Mouse (Mus musculus): ENCODE data around the gene Fam53b.

The Fam53b gene

GRCm38 (mm10) chr7:132765629-132766186 is 48.0 kb downstream of the Fam53b start:
- DNase-seq: no peak

GRCm38 (mm10) chr7:132764896-132765491 is 48.7 kb downstream of the Fam53b start:
- DNase-seq: no peak

GRCm38 (mm10) chr7:132764314-132764713 is 49.4 kb downstream of the Fam53b start:
- DNase-seq: no peak

- no peak for DNase-seq
Measured at GRCm38 (mm10) chr7:132763911-132764310, 49.8 kb downstream of the Fam53b start.

- no peak for DNase-seq
Measured at GRCm38 (mm10) chr7:132763351-132763750, 50.3 kb downstream of the Fam53b start.

GRCm38 (mm10) chr7:132761409-132761808 is 52.3 kb downstream of the Fam53b start:
- DNase-seq: no peak

GRCm38 (mm10) chr7:132760589-132761180 is 53.0 kb downstream of the Fam53b start:
- no peak for DNase-seq

GRCm38 (mm10) chr7:132759926-132760325 is 53.8 kb downstream of the Fam53b start:
- DNase-seq: no peak

- no peak for DNase-seq
Measured at GRCm38 (mm10) chr7:132759405-132759891, 54.2 kb downstream of the Fam53b start.

GRCm38 (mm10) chr7:132758875-132759274 is 54.8 kb downstream of the Fam53b start:
- DNase-seq: no peak

- DNase-seq: no peak
Measured at GRCm38 (mm10) chr7:132756325-132756724, 57.4 kb downstream of the Fam53b start.

GRCm38 (mm10) chr7:132754389-132754750 is 59.3 kb downstream of the Fam53b start:
- no peak for DNase-seq

GRCm38 (mm10) chr7:132753518-132754388 is 59.9 kb downstream of the Fam53b start:
- DNase-seq: no peak

- no peak for DNase-seq
Measured at GRCm38 (mm10) chr7:132751716-132752115, 62.0 kb downstream of the Fam53b start.

- no peak for DNase-seq
Measured at GRCm38 (mm10) chr7:132749504-132749903, 64.2 kb downstream of the Fam53b start.

GRCm38 (mm10) chr7:132748076-132748769 is 65.5 kb downstream of the Fam53b start:
- DNase-seq: no peak

- DNase-seq: no peak
Measured at GRCm38 (mm10) chr7:132747096-132747495, 66.6 kb downstream of the Fam53b start.

GRCm38 (mm10) chr7:132742912-132743311 is 70.8 kb downstream of the Fam53b start:
- no peak for DNase-seq

- DNase-seq: no peak
Measured at GRCm38 (mm10) chr7:132739829-132740228, 73.9 kb downstream of the Fam53b start.

- no peak for DNase-seq
Measured at GRCm38 (mm10) chr7:132738844-132739243, 74.8 kb downstream of the Fam53b start.

GRCm38 (mm10) chr7:132736099-132736862 is 77.4 kb downstream of the Fam53b start:
- DNase-seq: peak in 1 of 2 experiments; percentile 26

GRCm38 (mm10) chr7:132735145-132735544 is 78.5 kb downstream of the Fam53b start:
- DNase-seq: peak; percentile 85 to 92

Measured in thymus, adult 18-20 months (tissue).